Mouse (Mus musculus) lung, embryonic 14.5 days (tissue): Measurements from ENCODE around the gene Irf2. TPM values are rescaled to one million over a fixed set of nuclear protein-coding genes. Genes with fewer than 3 reads are reported as not detected.

Experiments used
- ATAC-seq: fragments of 200-750 bp; cut with Nextera tagmentation; 2 replicates; pipeline ENCODE4 v1.8.0; 2017; ENCODE audit warnings: mild to moderate bottlenecking, moderate TSS enrichment, moderate library complexity; ENCODE audit not compliant: insufficient read depth
- DNase-seq: peaks from one replicate; pipeline ENCODE4 v3.0.0-alpha.2; 2015
- H3K27ac ChIP-seq: fragments of 300-500 bp; sonication (generic); 2 replicates; pipeline ENCODE4 v1.5.1; 2014; ENCODE audit warnings: low read depth, mild to moderate bottlenecking, moderate library complexity
- H3K27me3 ChIP-seq: fragments of 300-500 bp; sonication (generic); 2 replicates; pipeline ENCODE4 v1.6.1; 2014; ENCODE audit warnings: low read length, control low read depth; ENCODE audit not compliant: insufficient read depth
- H3K36me3 ChIP-seq: fragments of 300-500 bp; sonication (generic); 2 replicates; pipeline ENCODE4 v1.6.1; 2014; ENCODE audit warnings: control low read depth; ENCODE audit not compliant: insufficient read depth
- H3K4me1 ChIP-seq: fragments of 300-500 bp; sonication (generic); 2 replicates; pipeline ENCODE4 v1.6.1; 2014; ENCODE audit warnings: antibody characterized with exemption, control low read depth; ENCODE audit not compliant: insufficient read depth
- H3K4me2 ChIP-seq: fragments of 300-500 bp; sonication (generic); 2 replicates; pipeline ENCODE4 v1.6.1; 2014; ENCODE audit warnings: mild to moderate bottlenecking
- H3K4me3 ChIP-seq: fragments of 300-500 bp; sonication (generic); 2 replicates; pipeline ENCODE4 v1.5.1; 2014; ENCODE audit warnings: low read depth, low read length
- H3K9ac ChIP-seq: fragments of 300-500 bp; sonication (generic); 2 replicates; pipeline ENCODE4 v1.6.1; 2014
- H3K9me3 ChIP-seq: fragments of 300-500 bp; sonication (generic); 2 replicates; pipeline ENCODE4 v1.6.1; 2016; ENCODE audit warnings: low read depth, low read length, control low read depth
- CTCF ChIP-seq: IDR thresholded peaks from 2 replicates; pipeline ENCODE4 v1.5.1; 2016; ENCODE audit warnings: antibody characterized with exemption, low read depth
- WGBS: fragments of 180-500 bp; shearing (Covaris S2); extraction: QIAGEN DNeasy Blood & Tissue Kit; methylation state at CpG from one replicate; pipeline ENCODE4 v1.1.7; 2014; 5-methylcytosine and 5-hydroxymethylcytosine counted together
- polyA plus RNA-seq: library from polyadenylated mRNA; unstranded; fragments of >200 nt; fragmentation: Nextera tagmentation; extraction: Ambion mirVana; gene quantifications from 2 replicates; pipeline ENCODE4 v1.2.1, GENCODE M21; 2014

Gene Irf2
- polyA plus RNA-seq, 1 experiment from 2014 or later, result 16.8 TPM

DNA sequence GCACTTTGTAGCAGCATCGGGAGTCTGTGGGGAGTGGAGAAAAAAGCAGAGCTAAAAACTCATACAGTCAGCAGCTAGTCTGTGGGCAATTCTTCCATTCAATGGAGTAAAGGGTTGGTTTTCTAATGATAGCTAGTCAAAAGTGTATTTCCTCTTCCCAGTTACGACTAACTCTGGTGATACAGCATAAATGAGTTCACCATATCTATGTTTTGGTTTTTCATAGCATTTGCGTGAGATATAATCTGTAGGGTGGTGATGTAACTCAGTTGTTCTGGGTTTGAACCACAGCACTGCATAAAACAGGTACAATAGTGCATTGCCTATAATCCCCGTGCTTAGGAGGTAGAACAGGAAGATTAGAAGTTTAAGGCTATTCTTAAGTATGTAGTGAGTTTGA lies 131.6 kb downstream of the Irf2 start:
- no peak for ATAC-seq

GRCm38 (mm10) chr8:46875615-46876293 lies 136.2 kb downstream of the Irf2 start:
- no peak overlapping the region for H3K4me3 ChIP-seq
- H3K9me3 ChIP-seq, result no peaks in the 10 kb centered on the region
- ATAC-seq (peak; percentile 81), DNase-seq (peak; percentile 74)
- no peaks in the 10 kb centered on the region; the same call in 1 of the 2 replicates for H3K4me1 ChIP-seq
- 24% methylated on average over 2 of the region's 2 CpGs for WGBS
- no peaks in the 10 kb centered on the region for H3K36me3 ChIP-seq
- H3K9ac ChIP-seq, result no peak overlapping the region
- no peak for TF ChIP-seq CTCF
- no peak overlapping the region for H3K4me2 ChIP-seq
- H3K27ac ChIP-seq, result no peak overlapping the region
- no peaks in the 10 kb centered on the region for H3K27me3 ChIP-seq

More for the DNA sequence above, 131.6 kb downstream of the Irf2 start:
- TF ChIP-seq CTCF, result no peak
- Histone ChIP-seq H3K27me3 (no peaks in the 10 kb centered on the region), H3K4me2 (no peak overlapping the region), H3K4me1 (peaks cover 16% of the 10 kb centered on the region; the same call in 1 of the 2 replicates), H3K4me3 (no peak overlapping the region), H3K9ac (no peak overlapping the region), H3K27ac (no peak overlapping the region), H3K36me3 (no peaks in the 10 kb centered on the region), H3K9me3 (no peaks in the 10 kb centered on the region)
- 88% methylated on average over 4 of the region's 4 CpGs for WGBS
- no peak for DNase-seq

DNA sequence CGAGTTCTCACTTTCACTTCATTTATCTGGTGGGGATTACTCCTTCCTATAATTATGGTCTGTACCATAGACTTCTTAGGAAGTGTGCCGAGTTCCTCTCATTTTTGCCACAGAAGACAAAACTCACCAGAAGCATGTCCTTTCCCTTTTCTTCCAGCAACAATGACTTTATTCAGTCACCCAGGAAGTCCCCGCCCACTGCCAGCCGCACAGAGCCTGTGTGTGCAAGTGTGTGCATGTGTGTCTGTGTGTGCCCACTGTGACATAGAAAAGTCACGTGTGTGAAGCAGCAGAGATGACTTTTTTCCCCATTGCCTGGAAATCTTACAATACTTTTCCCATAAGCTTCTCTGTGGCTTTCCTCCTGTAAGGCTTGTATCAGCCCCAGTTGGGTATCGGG lies 141.8 kb downstream of the Irf2 start:
- no peak for TF ChIP-seq CTCF
- H3K9ac ChIP-seq, result no peak overlapping the region
- ATAC-seq, result no peak
- H3K4me1 ChIP-seq, result no peaks in the 10 kb centered on the region; the same call in none of the 2 replicates
- H3K27ac ChIP-seq, result no peak overlapping the region
- no peak overlapping the region for H3K4me2 ChIP-seq
- no peak for DNase-seq
- H3K27me3 ChIP-seq, result no peaks in the 10 kb centered on the region
- 78% methylated on average over 6 of the region's 6 CpGs for WGBS
- H3K36me3 ChIP-seq, result no peaks in the 10 kb centered on the region
- 0 out of 2 replicates have a peak, but pooled peaks cover 2% of the 10 kb centered on the region for H3K9me3 ChIP-seq
- H3K4me3 ChIP-seq, result no peak overlapping the region

DNA sequence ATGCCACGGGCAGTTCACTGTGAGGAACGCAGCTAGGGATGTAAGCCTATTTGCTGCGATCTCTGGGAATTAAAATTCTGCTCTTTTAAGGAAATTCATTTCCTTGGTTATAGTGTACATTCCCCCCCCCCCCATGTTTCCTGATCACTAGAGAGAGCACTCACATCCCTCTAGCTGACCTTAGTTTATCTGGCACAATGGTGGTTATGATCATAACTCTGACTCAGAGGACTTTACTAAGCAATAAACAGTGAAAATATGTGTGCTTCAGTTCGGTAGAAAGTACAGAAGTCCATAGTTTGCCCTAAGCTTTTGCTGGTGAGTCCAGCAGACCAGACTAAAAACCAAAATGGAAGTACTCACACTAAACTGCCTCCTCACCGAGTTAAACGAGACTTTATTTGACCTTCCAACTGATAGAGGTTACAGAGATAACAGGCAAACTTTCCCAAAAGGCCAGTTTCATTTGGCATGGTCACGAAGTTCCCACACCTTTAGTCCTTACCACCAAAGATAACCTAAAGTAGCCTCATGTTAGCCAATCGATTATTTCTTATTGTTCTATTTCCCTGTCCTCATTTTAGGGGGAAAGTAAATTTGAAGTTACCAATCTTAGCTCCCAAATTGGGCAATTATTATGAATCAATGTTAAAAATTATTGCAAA lies 142.4 kb downstream of the Irf2 start:
- no peak overlapping the region for H3K4me3 ChIP-seq
- no peaks in the 10 kb centered on the region for H3K36me3 ChIP-seq
- DNase-seq, result no peak
- H3K9ac ChIP-seq, result no peak overlapping the region
- no peak overlapping the region for H3K4me2 ChIP-seq
- H3K4me1 ChIP-seq, result no peaks in the 10 kb centered on the region; the same call in 1 of the 2 replicates
- no peak for TF ChIP-seq CTCF
- 0 out of 2 replicates have a peak, but pooled peaks cover 5% of the 10 kb centered on the region for H3K9me3 ChIP-seq
- H3K27ac ChIP-seq, result no peak overlapping the region
- H3K27me3 ChIP-seq, result no peaks in the 10 kb centered on the region
- no peak for ATAC-seq
- 65% methylated on average over 8 of the region's 8 CpGs for WGBS

GRCm38 (mm10) chr8:46882743-46883142 lies 143.2 kb downstream of the Irf2 start:
- TF ChIP-seq CTCF, result no peak
- WGBS, result 27% methylated on average over 5 of the region's 5 CpGs
- no peak overlapping the region for H3K27ac ChIP-seq
- H3K4me3 ChIP-seq, result no peak overlapping the region
- DNase-seq (no peak), ATAC-seq (no peak)
- no peaks in the 10 kb centered on the region; the same call in 1 of the 2 replicates for H3K4me1 ChIP-seq
- 0 out of 2 replicates have a peak, but pooled peaks cover 5% of the 10 kb centered on the region for H3K9me3 ChIP-seq
- H3K36me3 ChIP-seq, result no peaks in the 10 kb centered on the region
- H3K27me3 ChIP-seq, result no peaks in the 10 kb centered on the region
- H3K9ac ChIP-seq, result no peak overlapping the region
- H3K4me2 ChIP-seq, result no peak overlapping the region

- H3K9me3 ChIP-seq, result 0 out of 2 replicates have a peak, but pooled peaks cover 5% of the 10 kb centered on the region
- no peak overlapping the region for H3K27ac ChIP-seq
- H3K4me2 ChIP-seq, result no peak overlapping the region
- no peak overlapping the region for H3K4me3 ChIP-seq
- no peaks in the 10 kb centered on the region for H3K27me3 ChIP-seq
- ATAC-seq (no peak), DNase-seq (no peak)
- 81% methylated on average over 9 of the region's 9 CpGs for WGBS
- no peak overlapping the region for H3K9ac ChIP-seq
- H3K4me1 ChIP-seq, result no peaks in the 10 kb centered on the region; the same call in 1 of the 2 replicates
- no peaks in the 10 kb centered on the region for H3K36me3 ChIP-seq
- no peak for TF ChIP-seq CTCF
Observed at GRCm38 (mm10) chr8:46883232-46884000, 143.9 kb downstream of the Irf2 start.
